Mouse (Mus musculus): Measurements from ENCODE around the gene Coro2b. TPM values are rescaled to one million over a fixed set of nuclear protein-coding genes. Genes with fewer than 3 reads are reported as not detected.

The Coro2b gene
- total and polyA plus RNA-seq, 3 experiments, result 13.1 to 15.3 (median 14.3) TPM

- DNase-seq, result no peak
These were observed 147.1 kb downstream of the Coro2b start for GRCm38 (mm10) chr9:62389735-62390134.

GRCm38 (mm10) chr9:62385727-62386518, 150.9 kb downstream of the Coro2b start:
- DNase-seq, result no peak

GRCm38 (mm10) chr9:62385062-62385461, 151.8 kb downstream of the Coro2b start:
- no peak for DNase-seq

- peak; percentile 11 for DNase-seq
These were observed 154.2 kb downstream of the Coro2b start for GRCm38 (mm10) chr9:62382519-62383084.

GRCm38 (mm10) chr9:62381402-62381913, 155.4 kb downstream of the Coro2b start:
- no peak for DNase-seq

- no peak for DNase-seq
These were observed 156.5 kb downstream of the Coro2b start for GRCm38 (mm10) chr9:62380351-62380750.

- no peak for DNase-seq
These were observed 158.9 kb downstream of the Coro2b start for GRCm38 (mm10) chr9:62377897-62378296.

- no peak for DNase-seq
These were observed 162.6 kb downstream of the Coro2b start for GRCm38 (mm10) chr9:62374276-62374675.

- DNase-seq, result peak; percentile 79
These were observed 163.4 kb downstream of the Coro2b start for GRCm38 (mm10) chr9:62373222-62374123.

GRCm38 (mm10) chr9:62372556-62373221, 164.2 kb downstream of the Coro2b start:
- DNase-seq, result no peak

- DNase-seq, result no peak
These were observed 164.9 kb downstream of the Coro2b start for GRCm38 (mm10) chr9:62371745-62372555.

- peak; percentile 17 for DNase-seq
These were observed 166.1 kb downstream of the Coro2b start for GRCm38 (mm10) chr9:62370648-62371280.

- DNase-seq, result no peak
These were observed 166.7 kb downstream of the Coro2b start for GRCm38 (mm10) chr9:62370186-62370585.

Other genes starting within 250 kb of the Coro2b start
- 100 to 1,000 TPM; 278 to 501 TPM for gene Anp32a, start 195.8 kb downstream of the Coro2b start, total RNA-seq (2021)
- 8.0 and 9.8 TPM in 2 replicates for gene Anp32a, start 195.8 kb downstream of the Coro2b start, polyA plus RNA-seq (2012; rRNA removed)
- gene Itga11, start 140.8 kb upstream of the Coro2b start, total RNA-seq (2021), result 1 to 10 TPM; 1.9 to 3.5 TPM
- 1.3 and 1.5 TPM in 2 replicates for gene Itga11, start 140.8 kb upstream of the Coro2b start, polyA plus RNA-seq (2012; rRNA removed)